Mouse (Mus musculus) kidney, adult 2 months (tissue): ENCODE results near the gene Ifi35.

Experiments
- CTCF ChIP-seq: fragments of 200-500 bp; conservative IDR thresholded peaks from 2 replicates; pipeline ENCODE4 v1.5.1; 2011; ENCODE audit warnings: low read depth, mild to moderate bottlenecking, control low read depth, low read length, moderate library complexity, mixed read lengths; ENCODE audit not compliant: insufficient read depth, insufficient read length
- POLR2A ChIP-seq: fragments of 200-500 bp; IDR thresholded peaks from one replicate; pipeline ENCODE4 v1.6.1; 2011; ENCODE audit warnings: low read depth, low read length, control low read depth

- TF ChIP-seq POLR2A (no peak), CTCF (no peak)
Observed at GRCm38 (mm10) chr11:101436916-101437315, 11.3 kb upstream of the Ifi35 start.
